Mouse (Mus musculus): ENCODE results near the gene Urod. TPM values are rescaled to one million over a fixed set of nuclear protein-coding genes. Genes with fewer than 3 reads are reported as not detected.

The Urod gene
- total RNA-seq (2015) (48.9 and 55.7 TPM in 2 replicates), total RNA-seq (2017) (32.0 and 46.4 TPM in 2 replicates)

DNA sequence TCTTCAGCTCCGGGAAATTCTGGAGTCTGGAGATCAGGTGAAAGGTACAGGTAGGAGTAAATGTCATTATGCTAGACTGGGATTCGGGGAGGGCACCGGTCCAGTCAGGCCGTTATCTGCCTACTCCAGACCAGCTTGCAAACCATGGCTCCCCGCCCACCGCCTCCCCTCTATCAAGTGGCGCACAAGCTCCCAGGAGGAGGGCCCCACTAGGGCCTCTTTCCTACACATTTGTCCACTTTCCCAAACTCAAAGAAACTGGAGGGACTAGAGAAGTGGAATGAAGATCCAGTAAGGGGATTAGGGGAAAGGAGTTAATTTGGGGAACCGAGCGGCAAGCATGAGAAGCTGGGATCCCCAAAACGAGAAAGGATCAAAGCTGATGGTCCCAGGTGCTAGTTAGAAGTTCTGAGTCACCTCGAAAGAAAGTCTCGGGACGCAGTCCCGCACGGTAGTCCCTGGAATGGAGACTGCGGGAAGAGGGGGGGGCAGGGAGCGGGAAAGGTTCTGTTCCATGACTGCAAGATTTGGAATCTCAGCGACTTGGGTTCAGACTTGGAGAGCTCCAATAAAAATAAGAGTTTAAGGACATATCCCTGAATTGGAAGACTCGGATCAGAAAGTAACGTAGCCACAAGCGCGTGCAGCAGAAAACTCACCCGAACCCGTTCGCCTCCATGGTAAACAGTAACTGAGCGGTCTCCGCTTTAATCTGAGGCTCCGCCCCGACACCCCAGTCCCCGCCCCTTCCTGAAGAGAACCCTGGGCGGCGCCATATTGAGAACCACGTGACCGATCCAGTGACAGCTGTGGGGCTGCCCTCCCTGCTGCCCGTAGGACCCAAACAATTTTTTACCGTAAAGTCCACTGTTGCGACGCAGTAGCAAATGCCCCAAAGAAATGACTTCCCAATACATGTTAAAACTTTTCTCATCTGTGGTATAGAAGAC is at the start of gene Urod:
TSS of gene Urod (minus strand) at position 742 of the 950 bp plus-strand sequence.
- ATAC-seq (ENCODE audit: poor library complexity, severe bottlenecking) = peak; percentile 86

DNA sequence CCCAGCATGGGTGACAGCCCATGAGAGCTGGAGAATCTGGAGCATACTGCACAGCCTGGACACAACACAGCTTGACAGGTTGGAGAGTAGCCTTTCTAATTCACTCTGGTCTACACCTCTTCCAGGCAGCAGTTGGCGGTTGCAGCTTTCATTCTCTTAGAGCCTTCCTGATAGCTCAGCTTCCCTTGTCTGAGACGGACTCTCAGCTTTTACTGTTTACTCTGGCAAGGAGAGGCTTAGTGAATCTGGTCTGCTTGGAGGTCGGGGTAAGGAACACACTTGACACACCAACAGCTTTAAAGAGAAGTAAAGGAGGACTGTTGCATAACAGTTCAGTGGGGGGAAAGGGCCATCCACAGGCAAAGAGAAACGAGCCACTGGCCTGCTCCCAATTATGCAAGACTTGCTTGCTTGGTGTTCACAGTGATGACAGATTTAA is 47.1 kb upstream of the Urod start:
- peak; percentile 98 for ATAC-seq (ENCODE audit: poor library complexity, severe bottlenecking)

DNA sequence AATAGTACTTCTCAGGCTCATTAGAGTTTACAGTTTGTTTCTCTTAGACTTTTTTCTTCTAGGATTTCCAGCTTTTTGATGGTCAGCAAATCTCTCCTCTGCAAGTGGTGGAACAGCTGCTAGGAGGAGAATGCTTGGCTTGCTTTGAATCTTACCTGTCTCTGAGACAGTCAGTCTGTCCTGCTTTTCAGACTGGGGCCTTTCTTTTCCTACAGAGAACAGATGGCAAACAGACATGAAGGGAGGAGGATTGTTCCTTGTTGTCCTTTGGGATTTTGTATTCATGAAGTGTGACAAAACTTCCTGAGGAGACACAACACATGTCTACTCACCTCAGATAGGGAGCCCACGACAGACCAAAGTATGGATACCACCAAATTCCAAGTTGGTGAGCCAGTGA is 46.6 kb upstream of the Urod start:
- ATAC-seq (ENCODE audit: poor library complexity, severe bottlenecking) = no peak

DNA sequence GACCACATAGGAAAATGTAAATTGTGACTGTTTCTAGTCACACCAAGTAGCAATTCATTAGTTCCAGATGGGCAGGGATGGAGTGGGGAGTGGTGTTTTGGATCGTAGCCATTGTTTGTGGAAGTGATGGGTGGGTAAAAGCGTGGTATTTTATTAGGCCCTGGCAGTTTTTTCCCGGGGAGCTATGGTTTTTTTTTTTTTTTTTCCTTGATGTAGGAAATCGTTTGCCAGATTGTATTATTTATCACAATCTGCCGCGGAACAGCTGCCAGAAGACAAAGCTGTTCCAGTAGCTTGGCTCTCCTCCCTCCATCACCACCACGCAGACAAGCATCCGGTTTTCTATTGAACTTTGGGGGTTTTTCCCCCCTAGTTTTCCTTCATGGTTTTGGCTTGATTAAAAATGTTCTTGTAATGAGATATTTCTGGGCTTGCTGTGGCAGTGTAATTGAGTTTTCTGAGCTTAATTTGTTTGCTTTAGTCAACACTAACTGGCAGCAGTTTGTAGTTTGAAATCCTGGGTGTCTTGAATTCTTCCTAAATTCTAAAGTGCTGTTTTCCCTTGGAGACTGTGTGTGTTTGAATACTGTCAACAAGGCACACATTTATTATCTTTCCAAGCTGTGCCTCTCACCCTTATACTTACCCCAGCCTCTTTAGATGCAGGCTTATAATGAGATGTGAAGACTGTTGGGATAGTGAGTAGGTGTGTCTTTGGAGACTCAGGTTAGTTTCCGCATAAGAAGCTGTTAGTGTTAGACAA is 45.9 kb upstream of the Urod start:
- no peak for ATAC-seq (ENCODE audit: poor library complexity, severe bottlenecking)

DNA sequence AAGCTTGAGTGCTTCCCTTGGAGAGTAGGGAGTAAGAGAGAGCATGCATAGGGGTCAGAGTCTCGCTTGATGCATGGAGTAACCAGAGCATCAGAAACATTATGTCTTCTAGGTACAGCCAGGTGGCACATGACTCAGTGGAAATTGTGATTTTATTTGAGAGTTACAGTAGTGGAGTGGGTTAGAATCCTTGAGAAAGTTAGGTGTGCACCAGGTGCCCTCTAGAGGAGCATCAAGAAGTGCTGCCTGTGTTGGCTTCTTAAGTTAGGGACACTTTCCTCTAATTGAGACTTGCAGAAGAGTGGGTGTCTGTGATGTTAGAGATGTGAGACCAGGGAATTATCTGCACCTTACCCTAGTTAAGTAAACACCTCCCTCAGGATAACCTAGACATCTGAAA is 36.9 kb upstream of the Urod start:
- no peak for ATAC-seq (ENCODE audit: poor library complexity, severe bottlenecking)

DNA sequence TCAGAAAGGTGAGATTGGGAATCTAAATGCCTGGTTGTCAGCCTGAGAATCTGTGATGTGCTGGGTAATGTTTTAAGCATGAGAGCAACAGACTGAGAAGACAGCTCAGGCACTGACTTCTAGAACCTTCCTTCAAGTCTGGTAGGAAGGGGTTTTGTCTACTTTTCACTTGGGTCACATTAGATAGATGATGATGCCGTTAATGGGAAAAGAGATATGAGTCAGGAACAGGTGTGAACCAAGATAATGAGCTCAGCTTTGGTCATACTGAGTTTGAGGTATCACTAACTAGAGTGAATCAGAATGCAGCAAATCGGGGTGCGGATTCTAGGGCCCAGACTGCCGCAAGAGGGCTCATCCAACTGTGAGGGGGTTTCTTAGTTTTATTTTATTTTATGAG is 29.3 kb upstream of the Urod start:
- no peak for ATAC-seq (ENCODE audit: poor library complexity, severe bottlenecking)

DNA sequence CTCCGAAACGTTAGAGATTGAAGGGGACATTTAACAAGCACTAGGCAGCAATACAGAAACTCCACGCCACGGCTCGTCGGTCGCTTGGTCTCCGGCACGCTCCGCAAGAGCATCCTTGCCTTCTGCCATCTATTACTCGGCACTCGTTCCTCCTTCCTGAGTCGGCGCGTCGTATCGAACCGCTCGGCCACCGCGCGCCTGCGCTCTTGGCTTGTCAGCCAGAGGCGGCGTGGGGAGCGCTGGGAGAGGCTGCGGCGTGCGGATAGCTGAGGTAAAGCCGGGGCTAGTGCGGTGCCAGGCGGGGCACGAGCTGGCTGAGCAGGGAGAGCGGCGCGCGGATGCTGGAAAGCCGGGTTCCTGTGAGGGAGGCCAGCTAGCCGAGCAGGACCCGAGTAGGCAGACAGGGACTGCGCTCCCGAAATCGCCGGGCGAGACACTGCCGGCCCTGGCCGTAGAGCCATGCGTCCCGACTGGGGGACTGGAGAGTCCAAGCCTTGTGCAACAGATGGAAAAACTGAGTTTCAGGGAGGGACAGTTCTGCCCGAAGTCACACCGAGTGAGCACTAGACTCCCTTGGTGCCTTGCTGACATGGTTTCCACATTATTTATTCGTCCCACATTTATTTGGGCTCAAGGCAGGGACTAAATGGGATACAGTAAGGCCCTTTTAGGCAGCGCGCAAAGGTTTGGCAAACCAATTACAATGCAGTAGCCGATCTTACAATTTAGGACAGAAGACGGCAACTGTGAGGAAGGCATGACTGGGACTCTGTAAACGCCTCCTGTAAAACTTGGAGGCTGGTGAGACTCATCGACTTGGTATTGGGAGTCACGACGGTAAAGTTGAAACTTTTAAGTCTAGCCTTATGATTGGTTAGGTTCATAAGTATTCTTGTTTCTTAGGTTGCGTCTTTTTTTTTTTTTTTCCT is 25.3 kb upstream of the Urod start, which contains the start of gene Eif2b3:
TSS of gene Eif2b3 (plus strand) at position 197 of the 929 bp plus-strand sequence.
- ATAC-seq (ENCODE audit: poor library complexity, severe bottlenecking) = peak; percentile 100

DNA sequence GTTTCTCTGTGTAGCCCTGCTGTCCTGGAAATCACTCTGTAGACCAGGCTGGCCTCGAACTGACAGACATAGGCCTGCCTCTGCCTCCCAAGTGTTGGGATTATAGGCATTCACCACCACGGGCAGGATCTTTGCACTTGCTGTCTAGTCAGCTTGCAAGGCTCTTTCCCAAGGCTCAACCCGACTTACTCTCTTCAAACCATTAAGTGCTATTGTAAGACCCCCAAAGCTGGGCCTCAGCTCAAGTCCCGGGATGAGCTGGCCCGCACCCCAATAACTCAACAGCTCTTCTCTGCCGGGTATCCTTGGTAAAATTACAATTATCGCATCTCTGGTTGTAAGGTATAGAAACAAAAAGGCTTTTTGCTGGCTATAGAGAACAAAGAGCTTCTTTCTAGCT is 24.1 kb upstream of the Urod start:
- no peak for ATAC-seq (ENCODE audit: poor library complexity, severe bottlenecking)

DNA sequence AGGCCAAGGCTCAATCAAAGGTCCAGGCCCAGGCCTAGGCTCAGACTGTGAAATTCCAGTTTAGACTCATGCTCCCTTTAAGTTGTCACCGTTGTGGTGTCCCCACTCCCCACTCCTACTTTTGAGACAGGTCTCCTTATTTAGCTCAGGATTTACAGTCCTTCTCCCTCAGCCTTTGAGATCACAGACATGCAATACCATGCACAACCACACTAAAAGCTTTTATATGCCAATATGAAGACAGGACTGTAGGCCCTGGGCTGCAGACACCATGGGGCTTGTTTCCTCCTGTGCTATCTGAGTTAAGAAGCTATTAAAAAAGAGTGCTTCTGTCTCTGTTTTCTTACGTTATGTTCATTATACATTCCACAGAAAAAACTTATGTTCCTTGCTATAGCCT is 23.5 kb upstream of the Urod start:
- ATAC-seq (ENCODE audit: poor library complexity, severe bottlenecking) = no peak

DNA sequence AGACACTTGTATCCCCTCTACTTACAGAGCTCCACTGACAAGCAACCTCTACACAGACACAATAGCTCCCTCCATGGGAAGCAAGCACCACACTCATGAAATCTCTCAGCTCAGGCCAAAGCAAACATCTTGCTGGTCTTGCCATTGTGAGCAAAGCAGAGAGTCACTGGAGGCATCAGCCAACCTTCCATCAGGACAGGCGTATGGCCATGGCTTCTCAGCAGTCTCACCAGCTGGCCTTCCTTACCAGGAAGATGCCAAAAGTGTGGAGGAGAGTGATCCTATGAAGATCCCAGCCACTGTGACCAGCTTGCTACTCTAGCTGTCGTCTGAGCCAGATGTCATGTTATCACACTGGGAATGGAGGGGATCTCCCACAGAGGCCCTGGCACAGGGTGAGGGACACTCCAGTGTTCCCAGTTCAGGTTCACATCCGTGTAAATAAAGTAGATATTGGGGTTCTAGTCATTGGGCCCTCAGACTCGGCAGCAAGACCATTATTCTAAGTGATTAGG is 20.7 kb upstream of the Urod start:
- no peak for ATAC-seq (ENCODE audit: poor library complexity, severe bottlenecking)

DNA sequence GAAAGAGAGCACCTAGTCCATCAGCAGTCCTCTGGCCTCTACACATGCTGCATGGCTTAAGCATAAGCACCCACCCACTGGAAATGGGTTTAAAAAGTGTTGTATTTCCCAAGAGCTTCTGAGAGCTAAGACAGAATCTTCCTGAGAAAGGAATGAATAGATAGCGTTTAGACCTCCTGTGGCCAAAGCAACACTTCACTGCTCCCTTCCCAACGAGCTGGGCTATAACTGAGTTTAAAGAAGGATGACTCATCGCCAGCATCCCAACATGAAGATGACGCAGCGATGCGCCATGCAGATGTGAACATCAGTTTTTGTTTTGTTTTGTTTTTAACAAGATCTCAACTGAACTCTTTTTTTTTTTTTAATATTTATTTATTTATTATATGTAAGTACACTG is 19.4 kb upstream of the Urod start:
- ATAC-seq (ENCODE audit: poor library complexity, severe bottlenecking) = no peak

DNA sequence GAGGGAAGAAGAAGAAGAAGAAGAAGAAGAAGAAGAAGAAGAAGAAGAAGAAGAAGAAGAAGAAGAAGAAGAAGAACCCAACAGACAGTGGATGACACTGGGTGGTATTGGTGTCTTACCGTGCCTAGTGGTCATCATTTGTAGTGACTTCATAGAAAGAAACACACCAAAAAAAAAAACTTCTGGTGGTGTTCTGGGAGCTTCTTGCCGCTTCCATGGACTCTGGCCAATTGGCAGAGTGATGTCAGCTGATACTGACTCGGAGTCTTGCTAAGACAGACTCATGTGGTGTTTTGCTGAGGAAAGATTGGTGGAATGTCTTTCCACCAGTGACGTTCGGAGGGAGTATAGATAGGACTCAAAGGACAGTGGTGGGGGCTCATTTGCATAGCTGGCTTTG is 16.0 kb upstream of the Urod start:
- ATAC-seq (ENCODE audit: poor library complexity, severe bottlenecking) = no peak

DNA sequence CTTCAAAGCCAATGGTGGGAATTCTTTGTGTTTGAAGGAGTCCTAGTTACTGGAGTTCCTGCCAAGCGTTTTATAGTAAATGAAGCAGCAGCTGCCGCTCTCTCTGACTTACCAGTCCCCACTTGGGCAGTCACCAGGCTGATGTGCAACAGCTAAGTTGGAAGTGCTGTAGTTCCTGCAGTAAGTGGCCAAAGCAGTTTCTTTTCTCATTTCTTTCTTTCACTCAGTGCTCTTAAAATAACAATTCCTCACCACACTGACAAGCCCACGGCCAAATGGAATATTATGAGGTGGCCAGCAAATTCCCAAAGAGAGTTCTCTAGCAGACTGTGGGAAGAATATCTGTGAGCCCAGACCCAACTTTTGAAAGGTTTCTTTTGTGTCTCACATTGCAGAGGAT is 12.8 kb upstream of the Urod start:
- no peak for ATAC-seq (ENCODE audit: poor library complexity, severe bottlenecking)

DNA sequence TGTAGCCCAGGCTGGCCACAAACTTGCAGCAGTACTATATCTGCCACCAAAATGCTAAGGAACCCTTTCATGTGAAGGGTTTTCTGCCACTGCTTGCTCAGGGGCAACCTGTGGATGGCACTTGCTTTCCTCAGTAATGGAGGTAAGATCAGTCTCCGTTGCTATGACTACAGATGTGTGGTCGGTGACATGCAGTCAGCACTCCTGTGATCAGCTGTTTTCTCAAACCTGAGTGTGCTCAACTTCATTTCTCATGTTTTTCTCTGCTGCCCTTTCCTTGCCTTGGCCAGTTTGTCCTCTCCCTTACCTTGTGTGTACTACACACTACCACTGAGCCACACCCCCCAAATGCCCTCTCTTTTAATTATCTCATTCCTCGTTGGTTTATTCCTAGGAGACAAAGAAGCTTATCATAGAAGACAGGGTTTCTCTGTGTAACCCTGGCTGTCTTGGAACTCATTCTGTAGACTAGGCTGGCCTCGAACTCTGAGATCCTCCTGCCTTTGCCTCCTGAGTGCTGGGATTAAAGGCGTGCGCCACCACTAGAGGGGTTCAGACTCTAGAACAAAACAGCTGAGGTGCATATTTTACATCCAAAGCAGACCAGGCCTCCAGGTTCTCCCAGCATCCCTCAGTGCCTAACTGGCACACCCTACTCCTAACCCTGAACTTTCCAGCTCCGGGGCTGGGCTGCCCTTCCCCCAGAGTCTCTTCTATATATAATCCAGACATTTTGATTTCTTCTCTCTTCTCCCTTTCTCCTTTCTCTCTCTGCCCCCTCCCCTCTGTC is 11.6 kb upstream of the Urod start:
- no peak for ATAC-seq (ENCODE audit: poor library complexity, severe bottlenecking)

DNA sequence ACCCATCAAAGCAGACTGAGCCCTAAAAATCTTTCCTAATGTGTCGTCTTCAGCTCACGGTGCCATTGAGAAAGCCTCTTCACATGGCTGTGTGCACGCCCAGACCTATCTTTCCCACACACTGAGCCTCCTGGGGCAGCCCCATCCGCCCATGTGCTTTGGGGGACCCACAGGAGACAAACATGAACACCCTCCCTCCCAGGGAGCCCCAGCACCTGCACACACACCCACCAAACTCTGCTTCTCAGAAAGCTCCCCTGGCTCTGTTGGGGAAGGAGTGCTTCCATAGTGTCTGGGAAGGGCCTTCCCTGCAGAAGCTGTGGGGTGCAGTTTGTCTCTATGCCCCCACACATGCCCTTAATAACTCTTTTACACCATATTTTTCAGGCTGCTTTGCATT is 10.4 kb upstream of the Urod start:
- no peak for ATAC-seq (ENCODE audit: poor library complexity, severe bottlenecking)

DNA sequence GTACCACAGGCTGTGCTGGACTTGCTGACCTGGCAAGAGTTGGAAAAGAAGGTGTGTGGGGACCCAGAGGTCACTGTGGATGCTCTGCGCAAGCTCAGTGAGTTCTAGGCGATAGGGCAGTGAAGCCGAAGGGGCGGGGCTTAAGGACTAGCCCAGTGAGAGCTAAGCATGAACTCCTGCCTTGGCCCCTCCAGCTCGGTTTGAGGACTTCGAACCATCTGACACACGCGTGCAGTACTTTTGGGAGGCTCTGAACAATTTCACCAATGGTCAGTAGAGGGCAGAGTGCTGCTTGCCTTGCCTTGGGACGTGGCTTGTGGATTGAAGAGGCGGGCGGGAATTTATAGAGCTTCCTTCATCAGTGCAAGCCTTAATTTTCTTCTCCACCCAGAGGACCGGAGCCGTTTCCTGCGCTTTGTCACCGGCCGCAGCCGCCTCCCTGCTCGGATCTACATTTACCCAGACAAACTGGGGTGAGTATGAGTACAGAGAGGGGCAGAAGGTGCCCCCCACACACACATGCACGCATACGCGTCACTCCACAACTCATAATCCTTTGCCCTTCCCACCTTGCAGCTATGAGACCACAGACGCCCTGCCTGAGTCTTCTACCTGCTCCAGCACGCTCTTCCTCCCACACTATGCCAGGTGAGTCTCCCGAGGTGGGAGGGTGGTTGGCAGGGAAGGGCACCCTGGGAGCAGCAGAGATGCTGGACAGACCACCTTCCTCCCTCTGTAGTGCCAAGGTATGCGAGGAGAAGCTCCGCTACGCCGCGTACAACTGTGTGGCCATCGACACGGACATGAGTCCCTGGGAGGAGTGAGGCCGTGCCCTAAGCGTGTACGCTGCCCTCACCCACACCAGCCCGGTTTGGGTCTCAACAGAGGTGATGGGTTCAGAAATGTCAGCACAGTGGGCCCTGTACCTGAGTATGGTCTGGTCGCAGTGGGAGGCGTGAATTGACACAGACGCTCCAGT is 8.6 kb upstream of the Urod start:
- ATAC-seq (ENCODE audit: poor library complexity, severe bottlenecking) = peak; percentile 77

DNA sequence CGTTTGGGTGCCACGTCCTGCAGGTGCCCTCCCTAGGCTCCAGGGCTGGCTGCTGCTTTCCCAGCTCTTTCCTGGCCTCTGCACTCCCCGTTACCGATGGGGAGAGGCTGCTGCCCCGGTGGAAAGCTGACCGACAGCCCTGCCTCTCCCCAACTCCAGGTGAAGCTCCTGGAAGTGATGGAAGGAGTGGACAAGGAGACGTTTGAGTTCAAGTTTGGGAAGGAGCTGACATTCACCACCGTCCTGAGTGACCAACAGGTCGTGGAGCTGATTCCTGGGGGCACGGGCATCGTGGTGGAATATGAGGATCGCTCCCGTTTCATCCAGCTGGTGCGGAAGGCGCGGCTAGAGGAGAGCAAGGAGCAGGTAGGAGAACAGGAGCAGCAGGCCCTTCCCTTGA is 7.7 kb upstream of the Urod start:
- no peak for ATAC-seq (ENCODE audit: poor library complexity, severe bottlenecking)

DNA sequence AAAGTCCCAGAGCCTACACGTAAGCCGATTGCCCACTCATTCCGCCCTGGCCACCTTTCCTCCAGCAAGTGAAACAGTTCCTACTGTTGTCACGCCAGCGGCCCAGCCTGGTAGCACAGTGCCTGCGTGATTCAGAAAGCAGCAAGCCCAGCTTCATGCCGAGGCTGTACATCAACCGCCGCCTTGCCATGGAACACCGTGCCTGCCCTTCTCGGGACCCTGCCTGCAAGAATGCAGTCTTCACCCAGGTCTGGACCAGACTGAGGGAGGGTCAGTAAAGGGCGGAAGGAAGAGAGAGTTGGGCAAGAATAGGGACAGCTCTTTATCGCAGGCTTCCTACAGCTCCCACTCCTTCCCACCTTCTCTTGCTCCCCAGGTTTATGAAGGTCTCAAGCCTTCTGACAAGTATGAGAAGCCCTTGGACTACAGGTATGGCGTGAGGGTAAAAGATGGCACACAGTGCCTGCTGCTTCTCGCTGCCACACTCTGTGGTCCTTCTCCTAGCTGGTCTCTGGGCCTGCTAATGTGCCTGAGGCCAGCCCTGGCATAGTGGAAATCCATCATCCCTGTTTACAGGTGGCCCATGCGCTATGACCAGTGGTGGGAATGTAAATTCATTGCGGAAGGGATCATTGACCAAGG is 5.4 kb upstream of the Urod start:
- ATAC-seq (ENCODE audit: poor library complexity, severe bottlenecking) = no peak

Measured in megakaryocyte, adult 5-6 weeks (primary cell).